Mouse (Mus musculus): ENCODE data around the gene Hectd4.
"Not testable (repeated sequence)": the region's sequence is repeated elsewhere in the genome, so short reads cannot be mapped to it uniquely, and the experiment has no call there.

Hectd4 gene

DNA sequence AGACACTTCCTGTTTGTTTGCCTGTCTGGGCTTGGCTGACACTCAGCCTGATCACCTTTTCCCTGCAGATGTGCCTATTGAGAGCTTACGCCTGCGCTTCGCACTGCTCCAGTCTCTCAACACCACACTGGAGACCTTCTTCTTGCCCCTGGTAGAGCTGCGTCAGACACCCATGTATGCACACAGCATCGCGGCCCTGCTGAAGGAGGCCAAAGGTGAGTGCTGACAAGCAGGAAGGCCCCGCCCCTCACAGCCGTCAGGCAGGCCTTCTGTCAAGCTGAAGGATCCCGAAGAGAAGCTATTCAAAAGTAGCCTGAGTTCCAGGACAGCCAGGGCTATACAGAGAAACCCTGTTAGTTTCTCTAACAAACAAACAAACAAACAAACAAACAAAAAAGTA lies 139.2 kb downstream of the Hectd4 start:
- DNase-seq (ENCODE audit: low spot score): no peak

DNA sequence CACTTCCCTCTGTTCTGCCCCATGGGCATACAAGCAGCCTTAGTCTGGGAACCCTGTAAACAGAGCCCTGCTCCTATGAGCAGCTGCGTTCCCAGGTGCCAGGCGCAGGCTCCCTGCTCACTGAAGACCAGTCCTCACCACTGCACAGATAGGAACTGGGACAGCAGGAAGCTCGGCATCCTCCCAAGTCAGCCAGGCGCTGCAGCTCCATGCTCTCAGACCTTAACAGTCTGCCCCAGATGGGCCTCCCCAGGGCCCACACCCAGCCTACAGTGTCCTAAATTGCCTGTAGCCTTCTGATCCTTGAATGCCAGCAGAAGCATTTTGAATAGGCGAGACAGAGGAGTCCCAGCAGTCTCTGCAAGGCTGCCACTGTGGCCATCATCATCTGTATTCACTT lies 141.7 kb downstream of the Hectd4 start:
- DNase-seq (ENCODE audit: low spot score): peak; percentile 27

DNA sequence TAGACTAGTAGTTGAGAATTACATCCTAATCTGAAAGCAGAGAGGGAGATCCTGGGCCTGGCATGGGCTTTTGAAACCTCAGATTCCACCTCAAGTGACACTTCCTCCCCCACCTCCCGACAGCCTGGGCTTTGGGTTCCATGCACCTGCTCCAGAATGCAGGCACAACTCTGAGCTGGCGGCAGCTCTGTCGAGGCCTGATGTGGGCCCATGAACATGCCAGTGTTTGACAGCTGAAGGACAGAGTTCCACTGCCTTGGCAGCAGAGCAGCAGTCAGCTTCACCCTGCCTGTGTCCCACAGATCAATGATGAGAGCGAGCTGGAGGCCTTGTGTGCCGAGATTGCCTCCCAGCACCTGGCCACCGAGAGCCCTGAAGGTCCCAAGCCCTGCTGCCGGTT lies 143.4 kb downstream of the Hectd4 start:
- DNase-seq (ENCODE audit: low spot score): no peak

DNA sequence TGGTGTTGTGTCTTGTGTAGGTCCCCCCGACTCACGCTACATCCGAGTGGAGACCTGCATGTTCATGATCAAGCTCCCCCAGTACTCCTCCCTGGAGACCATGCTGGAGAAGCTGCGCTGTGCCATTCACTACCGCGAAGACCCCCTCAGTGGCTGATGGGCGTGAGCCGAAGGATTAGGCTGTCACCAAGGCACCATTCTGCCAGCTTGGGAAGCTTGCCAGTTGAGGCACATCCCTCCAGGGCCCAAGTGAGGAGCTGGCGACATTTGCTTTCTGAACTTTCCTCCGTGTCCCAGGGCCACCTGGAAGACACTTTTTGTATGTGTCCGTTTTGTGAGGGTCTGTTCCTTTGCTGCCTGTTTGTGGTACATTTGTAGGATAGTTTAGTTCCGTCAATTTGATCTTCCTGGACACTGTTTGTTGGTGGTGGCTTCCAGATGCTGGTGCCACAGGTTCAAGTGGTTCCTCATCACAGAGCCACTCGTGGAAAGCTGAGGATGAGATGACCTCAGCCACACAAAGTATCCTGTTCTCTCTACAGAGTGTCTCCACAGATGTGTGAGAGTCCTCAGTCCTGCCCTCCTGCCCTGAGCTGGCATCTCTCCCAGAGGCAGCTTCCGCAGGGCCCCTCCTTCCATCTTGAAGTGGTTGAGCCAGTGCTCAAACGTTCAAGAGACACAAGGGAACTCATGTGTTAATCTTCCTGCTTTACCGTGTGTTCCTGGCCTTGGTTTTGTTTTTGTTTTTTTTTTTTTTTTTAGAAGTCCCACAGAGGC lies 146.6 kb downstream of the Hectd4 start:
- peak; percentile 44 for DNase-seq (ENCODE audit: low spot score)

DNA sequence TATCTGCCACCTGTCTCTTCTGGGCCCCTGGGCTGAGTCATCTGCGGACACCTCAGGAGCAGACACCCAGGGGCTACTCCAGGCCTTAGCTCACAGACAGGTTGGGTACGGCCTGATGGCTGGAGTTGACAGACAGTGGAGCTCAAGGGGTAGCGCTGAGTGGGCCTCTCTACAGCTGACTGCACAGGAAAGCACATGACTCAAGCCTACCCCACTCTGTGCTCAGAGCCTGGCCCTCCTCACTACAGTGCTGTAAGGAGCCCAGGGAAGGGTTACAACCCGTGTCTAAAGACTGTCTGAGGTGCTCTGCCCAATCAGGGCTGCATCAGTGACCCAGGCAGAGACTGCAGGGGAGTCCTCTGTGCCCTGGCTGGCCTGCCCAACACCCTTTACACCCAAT lies 147.2 kb downstream of the Hectd4 start:
- DNase-seq (ENCODE audit: low spot score): no peak

DNA sequence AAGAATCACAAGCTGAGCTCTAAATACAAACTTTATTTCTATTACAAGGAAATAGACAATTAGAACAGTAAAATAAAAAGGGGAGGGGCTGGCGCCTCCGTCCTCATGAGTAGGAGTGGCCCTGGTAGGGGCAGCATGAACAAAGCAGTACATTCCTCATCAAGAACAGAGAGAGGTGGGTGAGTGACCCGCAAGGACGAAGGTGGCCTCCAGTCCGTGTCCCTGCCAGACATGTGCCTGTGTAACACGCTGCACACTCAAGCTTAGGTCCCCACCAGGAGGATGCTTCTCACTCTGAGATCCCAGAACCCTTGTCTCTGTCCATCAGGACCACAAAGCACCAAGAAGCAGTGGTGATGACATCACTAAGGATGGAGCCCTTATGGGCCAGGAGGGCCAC lies 151.7 kb downstream of the Hectd4 start:
- no peak for DNase-seq (ENCODE audit: low spot score)

DNA sequence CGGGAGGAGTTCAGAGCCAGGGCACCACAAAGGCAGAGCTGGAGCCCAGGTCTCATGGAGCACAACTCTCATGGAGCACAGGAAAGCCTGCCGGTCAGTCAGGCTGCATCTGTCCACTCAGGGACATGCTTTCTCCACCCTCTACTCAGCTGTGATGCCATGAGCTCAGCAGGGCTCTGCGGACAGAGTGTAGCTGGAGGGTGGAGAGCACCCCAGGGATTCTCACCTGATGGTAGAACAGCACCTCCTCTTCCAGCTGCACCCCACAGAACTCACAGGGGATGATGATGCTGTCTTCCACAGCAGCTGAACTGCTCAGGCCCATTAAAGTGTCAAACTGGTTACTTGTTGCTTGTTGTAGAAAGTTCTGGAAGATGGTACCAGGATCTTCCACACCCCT lies 154.8 kb downstream of the Hectd4 start:
- DNase-seq (ENCODE audit: low spot score): no peak

DNA sequence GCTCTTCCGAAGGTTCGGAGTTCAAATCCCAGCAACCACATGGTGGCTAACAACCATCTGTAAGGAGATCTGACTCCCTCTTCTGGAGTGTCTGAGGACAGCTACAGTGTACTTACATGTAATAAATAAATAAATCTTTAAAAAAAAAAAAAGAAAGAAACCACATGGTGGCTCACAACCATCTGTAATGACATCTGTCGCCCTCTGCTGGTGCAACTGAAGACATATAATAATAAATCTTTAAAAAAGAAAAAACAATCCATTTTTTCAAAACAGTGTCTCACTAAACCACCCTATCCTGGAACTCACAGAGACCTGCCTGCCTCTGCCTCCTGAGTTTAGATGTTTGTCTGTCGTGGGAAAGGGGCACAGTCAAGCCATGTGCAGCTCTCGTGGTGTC lies 157.0 kb downstream of the Hectd4 start:
- DNase-seq (ENCODE audit: low spot score): not testable (repeated sequence)

DNA sequence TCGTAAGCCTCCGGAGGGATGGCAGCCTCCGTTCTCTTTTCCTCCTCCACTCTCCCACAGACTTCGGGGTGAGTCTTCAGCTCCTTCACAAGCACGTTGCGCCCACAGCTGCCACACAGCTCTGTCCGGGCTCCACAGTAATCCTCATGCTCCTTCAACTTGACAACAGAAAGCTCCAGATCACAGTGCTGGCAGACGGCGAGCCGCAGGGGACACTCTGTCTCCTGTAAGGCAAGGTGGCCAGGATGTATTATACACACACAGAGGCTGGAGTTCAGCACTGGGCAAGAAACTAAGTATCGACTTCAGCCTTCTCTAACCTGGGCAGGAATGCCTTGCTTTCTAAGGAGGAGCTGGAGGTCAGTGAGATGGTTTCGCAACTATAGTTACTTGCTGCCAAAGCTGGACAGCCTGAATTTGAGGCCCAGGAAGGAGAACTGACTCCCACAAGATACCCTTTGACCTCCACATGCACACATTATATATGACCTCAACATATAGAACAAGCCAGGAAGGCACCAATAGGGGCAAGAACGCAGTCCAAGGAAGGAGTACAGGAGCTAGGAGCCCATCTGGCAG lies 158.7 kb downstream of the Hectd4 start:
- DNase-seq (ENCODE audit: low spot score): no peak

DNA sequence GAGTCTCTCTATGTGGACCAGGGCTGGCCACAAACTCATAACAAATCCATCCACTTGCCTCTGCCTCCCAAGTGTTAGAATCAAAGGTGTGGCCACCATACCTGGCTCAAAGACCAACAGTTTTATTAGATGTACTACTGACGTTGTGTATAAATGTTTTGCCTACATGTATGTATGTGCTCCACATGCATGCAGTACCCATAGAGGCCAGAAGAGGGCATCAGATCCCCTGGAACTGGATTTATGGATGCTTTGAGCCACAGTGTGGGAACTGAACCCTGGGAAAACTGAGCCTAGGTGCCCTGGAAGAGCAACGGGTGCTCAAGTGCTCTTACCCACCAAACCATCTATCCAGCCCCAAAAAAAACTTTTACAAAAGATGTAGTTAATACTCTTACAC lies 160.7 kb downstream of the Hectd4 start:
- no peak for DNase-seq (ENCODE audit: low spot score)

DNA sequence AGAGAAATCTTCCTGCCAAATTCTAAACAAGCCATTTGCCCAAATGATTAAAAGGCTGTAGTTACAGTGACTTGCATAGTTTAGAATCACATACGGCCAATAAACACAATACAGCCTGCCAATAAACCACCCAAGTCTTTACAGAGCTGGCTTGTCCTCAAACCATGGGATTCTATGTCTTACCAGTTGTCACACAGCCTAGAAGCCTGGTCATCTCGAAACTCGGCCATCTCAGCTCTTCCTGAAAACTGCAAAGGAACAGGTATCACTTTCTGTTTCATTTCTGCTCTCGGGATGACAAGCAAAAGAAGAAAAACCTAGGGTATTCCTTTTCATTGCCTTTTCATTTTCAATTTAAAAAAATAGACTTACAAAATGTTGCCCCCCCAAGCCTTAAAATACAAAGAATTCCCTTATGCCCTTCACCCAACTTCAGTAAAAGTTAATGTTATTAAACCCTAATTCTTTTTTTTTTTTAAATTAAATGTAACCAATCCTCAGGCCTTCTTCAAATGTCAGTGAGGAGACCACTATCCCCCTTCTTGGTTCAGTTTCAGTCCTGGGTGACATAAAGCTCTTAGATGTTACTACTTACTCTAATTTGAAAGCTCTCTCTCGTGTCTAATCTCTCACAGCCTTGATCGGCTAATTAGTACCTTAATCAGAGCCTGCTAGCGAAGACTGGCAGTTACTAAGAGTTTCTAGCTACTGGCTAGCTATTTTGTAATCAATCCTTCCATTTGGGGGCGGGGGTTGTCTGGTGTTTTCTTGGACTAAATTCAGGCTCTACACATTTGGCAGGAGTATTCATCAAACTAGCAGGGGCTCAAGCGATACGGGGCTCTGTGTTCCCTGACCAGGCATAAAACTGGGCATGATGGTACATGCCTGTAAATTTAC lies 164.1 kb downstream of the Hectd4 start:
- DNase-seq (ENCODE audit: low spot score): peak; percentile 45

DNA sequence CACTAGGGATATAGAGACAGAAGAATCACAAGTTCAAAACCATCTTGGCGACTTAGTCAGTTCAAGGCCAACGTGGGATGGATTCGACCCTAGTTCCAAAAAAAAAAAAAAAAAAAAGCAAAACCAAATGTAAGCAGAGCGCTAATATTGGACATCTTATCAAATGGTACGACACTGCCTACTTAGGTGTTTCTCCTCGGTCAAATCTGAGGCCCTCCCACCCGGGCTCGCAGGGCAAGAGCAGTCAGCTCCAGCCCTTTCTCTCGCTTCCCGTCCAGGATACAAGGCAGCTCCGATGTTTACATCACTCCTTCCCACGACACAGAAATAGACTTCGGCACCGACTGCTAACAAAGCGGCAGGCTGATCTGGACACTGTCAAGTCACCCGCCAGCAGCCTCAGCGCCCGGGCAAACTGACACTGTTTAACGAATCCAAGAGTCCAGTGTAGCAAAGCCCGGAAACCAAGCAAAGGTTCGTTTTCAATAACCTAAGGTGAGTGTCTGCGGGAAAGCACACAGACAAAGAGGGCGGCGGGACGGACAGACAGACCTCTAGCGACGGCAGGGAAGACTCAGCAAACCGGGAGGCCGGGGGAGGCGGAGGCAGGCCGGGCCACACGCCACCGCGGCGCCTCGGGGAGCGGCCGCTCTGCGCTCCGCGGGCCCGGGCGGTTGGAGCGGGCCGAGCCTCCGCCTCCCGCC lies 164.9 kb downstream of the Hectd4 start:
- peak; percentile 48 for DNase-seq (ENCODE audit: low spot score)

DNA sequence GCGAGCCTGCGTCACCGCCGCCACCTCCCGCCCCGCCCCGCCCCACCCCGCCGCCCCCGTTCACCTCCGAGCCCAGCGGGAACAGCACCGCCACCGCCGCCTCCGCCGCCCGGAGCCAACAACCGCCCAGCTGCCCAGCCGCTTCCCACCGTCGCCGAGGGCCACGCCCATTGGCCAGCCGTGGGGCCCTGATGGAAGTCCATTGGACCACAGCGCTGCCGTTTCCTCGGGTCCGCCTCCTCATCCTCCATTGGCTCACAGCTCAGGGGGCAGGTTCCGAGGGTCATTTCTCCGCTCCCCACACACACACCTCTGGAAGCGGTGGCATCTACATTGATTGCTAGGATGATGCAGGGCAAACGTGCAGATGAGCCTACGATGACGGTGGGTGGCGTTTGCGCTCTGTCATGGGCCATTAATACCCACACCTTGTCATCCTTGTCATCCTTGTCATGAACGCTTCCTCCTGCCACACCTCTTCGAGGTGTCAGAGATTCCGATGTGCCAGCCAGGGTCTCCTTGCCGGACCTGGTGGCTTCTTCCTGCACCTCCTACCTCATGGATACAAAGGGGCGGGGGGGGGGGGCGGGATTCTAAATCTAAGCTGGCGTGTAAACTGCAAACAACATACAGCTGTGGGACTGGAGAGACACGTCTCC lies 165.6 kb downstream of the Hectd4 start, which contains the start of gene Trafd1:
TSS of gene Trafd1 (minus strand) at position 172 of the 659 bp plus-strand sequence.
- DNase-seq (ENCODE audit: low spot score): peak; percentile 98

DNA sequence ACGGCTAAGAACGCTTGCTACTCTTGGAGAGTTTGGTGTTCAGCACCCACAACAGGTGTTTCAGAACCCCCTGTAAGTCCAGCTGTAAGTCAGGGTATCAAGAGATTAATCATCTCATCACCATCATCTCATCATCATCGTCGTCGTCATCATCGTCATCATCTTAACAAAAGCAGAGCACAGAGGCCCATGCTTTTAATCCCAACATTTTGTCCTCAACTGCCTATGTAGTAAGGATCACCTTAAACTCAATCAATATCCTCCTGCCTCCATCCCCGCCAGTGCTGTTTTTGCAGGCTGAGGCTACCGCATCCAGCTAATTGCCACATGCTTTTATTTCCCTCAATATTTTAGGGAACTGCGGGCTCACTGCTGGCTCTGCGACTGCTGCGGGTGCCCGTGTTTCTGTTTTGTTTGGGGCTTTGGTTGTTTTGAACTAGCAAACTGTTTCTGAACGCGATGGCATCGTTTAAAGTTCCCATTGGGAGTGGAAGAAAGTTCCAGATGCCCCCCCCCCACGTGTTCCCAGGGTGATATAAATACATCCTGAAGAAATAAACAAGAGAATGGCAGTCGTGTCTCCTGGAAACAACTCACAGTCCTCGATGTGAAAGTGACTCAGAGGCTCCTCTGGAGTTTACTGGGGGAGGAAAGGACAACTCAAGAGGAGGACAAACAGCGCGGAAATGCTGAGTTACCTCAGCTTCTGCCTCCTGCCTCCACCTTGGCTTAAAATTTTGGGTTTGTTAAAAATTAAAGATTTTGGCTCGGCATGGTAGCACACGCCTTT lies 166.3 kb downstream of the Hectd4 start:
- DNase-seq (ENCODE audit: low spot score): peak; percentile 32

DNA sequence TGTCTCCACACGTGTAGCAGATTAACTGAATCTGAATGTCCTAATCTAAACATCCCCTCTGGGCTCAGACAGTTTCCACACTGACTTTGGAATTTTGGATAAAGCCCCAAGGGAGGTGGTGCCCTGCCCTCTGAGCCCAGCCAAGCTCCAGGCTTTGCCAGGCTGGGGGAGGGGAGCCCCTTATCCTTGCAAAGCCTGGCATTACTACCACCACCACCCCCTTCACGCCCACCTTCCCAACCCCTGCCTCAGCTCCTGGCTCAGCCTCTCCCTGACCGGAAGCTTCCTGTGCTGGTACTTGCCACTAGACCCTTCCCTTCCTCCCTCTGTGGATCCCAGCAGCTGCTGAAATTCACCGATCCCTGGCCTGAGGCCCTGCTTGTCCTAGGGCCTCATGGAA lies 167.1 kb downstream of the Hectd4 start:
- peak; percentile 26 for DNase-seq (ENCODE audit: low spot score)

DNA sequence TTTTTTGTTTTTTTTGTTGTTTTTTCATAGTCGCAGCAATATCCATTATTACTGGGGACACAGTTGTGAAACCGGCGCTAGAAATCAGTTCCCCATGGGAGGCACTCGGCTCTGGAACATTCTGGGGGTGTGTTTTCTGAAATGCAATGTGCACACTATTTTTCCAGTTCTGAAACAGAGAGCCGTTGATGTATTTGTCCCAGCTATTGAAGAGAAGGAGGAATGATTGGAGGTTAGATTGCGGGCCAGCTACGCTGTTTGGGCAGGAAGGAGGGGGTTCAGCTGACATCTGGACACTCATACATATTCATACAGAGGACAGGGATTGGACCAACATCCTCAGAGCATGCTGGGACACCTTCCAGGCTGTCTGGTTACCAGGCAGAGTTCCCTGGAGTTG lies 169.1 kb downstream of the Hectd4 start:
- DNase-seq (ENCODE audit: low spot score): peak; percentile 33

DNA sequence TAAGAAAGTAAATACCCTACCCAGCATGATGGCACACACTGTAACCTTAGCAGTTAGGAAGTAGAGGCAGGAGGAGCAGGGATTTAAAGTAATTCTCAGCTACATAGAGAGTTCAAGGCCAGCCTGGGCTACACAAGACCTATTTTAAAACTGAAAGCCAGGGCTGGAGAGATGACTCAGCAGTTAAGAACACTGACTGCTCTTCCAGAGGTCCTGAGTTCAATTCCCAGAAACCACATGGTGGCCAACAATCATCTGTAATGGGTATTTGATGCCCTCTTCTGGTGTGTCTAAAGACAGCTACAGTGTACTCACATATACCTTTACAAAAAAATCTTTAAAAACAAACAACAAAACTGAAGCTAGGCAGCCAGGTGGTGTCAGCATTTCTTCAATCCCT lies 169.7 kb downstream of the Hectd4 start:
- DNase-seq (ENCODE audit: low spot score): no peak

DNA sequence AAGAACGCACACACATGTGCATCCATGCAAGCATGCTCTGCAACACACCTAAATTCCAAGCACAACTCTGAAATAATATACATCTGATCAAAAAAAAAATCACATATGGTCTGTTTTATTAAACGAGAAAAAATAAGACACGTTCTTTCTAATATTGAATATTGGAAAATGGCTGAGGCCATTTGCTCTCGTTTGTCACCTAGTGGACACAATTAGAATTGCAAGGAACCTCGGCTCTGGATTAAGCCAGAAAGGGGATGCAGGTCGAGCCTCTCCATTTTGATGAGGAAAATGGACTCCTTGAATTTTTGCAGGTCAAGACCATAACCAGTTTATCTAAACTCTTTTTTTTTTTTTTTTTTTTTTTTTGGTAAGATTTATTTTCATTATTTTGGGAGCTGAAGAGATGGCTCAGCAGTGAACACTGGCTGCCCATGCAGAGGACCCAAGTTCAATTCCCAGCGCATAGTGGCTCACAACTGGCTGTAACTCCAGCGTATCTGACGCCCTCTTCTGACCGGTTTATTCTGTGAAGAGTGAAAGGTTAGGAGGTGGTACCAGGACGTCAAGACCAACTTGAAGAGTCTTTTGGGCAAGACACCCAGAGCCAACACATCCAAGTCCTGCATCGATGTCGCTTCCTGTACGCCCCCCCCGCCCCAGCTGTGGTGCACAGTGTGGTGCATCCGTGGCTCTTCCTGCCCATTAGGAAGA lies 172.8 kb downstream of the Hectd4 start:
- peak; percentile 57 for DNase-seq (ENCODE audit: low spot score)

DNA sequence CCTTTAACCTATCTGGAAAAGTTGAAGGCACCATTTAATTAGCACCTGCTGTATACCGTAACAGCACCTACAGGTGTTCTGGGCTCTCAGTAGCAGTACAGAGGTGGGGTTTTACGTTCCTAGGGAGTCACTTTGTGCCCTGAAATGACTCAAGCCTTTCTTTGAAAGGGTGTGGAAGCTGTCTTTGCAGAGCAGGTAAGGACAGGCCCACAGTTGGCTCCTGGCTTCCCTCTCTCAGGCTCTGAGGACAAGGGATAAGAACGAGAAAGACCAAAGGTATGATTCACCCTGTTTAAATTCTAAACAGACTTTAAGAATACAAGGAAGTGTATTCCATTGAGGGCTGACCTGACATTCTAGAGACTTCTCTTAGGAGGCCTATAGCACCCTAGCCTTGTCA lies 173.4 kb downstream of the Hectd4 start:
- no peak for DNase-seq (ENCODE audit: low spot score)

DNA sequence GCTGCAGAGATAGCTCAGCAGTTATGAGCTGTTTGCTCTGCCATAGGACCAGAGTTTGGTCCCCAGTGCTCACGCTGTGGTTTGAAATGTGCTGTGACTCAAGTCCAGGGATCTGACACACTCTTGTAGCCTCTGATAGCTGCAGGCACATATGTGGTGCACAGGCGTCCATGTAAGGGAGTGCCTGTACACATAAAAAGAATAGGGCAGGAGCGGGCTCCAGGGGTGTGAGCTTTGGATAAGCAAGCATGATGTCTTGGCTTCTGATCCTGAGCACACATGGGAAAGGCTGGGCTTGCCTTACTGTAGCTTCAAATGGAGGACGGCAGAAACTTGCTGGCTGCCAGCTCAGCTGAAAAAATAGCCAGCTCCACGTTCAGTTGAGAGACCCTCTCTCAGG lies 175.6 kb downstream of the Hectd4 start:
- DNase-seq (ENCODE audit: low spot score): no peak

All from lung, postnatal 25 days (tissue).